Mouse (Mus musculus) heart, postnatal 0 days (tissue): ENCODE results near the gene Pcbp3.

Experiments used
- CTCF ChIP-seq: IDR thresholded peaks from 2 replicates; pipeline ENCODE4 v1.5.1; 2016; ENCODE audit warnings: antibody characterized with exemption, control low read depth, low read depth
- EP300 ChIP-seq: IDR thresholded peaks from 2 replicates; pipeline ENCODE4 v1.6.1; 2016; ENCODE audit warnings: antibody characterized with exemption, low read depth

DNA sequence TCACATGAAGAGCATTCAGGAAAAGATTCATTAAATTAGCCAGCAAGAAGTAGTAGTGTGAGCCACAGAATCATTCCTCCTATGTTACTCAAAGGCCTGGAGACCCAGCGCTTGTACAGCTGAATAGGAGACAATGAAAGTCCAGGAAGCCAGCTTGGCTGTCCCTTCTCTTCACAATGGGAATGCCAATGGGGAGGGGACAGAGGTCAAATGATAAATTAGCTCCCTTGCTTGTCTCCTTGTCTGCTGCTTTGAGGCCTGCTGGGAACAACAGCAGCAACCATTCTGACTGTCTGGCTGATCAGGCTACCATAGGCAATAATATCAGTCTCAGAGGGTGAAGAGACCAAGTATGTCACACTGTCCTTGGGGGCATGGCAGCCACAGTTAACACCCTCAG lies 130.5 kb downstream of the Pcbp3 start:
- TF ChIP-seq CTCF (no peak), EP300 (no peak)
